Mouse (Mus musculus) A20 (cell line): ENCODE measurements around the gene Itga7.
"Not testable (repeated sequence)": the region's sequence is repeated elsewhere in the genome, so short reads cannot be mapped to it uniquely, and the experiment has no call there.

Experiments
- DNase-seq: peaks from one replicate; pipeline ENCODE4 v3.0.0-alpha.2; 2011; ENCODE audit warnings: low read depth, low spot score

Itga7 gene

DNA sequence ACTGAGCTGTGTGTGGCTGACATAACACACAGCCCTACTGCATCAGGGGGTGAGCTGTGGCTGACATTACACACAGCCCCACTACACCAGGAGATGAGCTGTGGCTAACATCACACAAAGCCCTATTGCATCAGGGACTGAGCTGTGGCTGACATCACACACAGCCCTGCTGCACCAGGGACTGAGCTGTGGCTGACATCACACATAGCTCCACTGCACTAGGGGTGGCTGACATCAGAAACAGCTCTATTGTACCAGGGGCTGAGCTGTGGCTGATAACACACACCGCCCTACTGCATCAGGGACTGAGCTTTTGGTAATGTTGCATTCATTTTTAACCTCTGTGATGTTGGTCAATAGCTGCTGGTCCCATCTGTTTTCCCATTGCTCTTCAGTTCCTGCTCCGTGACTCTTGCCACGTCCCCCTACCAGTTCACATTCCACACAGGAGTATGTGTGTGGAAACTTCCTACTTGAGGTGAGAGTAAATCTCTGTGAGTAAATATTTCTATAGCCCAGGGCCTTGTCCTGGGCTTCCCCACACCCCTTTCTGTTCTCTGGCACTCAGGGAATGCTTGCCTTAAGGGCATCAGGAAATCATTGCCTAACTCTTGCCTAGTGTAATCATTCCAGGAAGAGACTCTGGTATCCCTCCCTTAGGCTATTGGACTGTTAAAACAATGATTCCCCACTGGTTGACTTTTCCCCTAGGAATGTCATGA, 47.2 kb downstream of the Itga7 start:
- DNase-seq: no peak

DNA sequence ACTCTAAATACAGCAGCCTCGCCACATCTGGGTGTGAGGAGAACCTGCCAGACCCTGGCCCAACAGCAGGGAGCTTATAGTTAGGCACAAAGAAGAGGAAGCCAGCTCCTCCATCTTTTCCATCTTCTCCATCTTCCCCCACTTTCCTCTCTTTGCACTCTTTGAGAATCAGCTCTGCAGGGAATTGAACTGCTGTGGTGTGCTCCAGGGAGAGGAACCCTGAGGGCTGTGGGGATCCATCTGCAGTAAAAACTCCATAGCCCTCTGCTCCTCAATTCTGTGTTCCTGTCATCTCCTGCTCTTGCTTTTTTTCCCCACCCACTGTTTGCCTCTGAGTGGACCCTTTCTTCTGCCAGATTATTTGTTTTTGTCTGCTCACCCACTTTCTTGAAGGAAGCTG, 55.5 kb downstream of the Itga7 start, which contains the start of gene Olfr9:
Gene Olfr9 (plus strand): TSS at position 301 of the 400 bp plus-strand sequence.
- not testable (repeated sequence) for DNase-seq

DNA sequence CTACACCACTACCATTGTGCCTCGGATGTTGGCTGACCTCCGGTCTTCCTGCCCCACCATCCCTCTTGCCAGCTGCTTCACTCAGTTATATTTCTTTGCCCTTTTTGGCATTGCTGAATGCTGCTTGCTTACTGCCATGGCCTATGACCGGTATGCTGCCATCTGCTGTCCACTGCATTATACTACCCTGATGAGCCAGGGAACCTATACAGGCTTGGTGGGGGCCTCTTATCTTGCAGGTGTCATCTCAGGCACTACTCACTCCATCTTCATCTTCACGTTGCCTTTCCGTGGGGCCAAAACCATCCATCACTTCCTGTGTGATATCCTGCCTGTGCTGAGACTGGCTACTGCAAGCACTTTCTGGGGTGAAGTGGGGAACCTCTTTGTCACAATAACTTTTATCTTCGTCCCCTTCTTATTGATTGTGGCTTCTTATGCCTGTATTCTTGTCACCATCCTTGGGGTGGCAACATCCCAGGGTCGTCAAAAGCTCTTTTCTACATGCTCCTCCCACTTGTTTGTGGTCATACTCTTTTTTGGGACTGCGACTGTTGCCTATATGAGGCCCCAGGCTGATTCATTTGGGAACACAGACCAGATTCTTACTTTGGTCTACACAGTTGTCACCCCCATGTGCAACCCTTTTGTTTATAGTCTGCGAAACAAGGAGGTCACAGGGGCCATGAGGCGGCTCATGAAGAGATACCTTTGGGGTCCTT, 56.7 kb downstream of the Itga7 start:
- not testable (repeated sequence) for DNase-seq

DNA sequence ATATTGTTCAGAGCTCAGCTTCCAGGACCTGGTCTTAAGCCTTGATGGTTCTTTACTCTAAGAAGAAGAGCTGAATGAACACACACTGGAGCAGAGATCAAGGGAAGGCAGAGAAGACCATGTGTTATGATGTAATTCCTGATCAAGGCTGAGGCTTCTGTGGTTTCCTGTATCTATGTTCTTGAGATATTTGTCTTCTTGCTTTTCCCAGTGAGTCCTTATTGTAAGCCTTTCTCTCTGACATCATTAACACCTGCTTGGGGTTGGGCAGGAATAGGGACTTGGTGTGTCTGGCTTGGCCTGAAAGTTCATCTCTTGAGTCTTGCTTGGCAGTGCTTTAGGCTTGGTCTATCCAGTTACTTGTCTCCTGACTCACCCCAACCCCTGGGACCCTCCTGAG, 57.4 kb downstream of the Itga7 start:
- DNase-seq: no peak

DNA sequence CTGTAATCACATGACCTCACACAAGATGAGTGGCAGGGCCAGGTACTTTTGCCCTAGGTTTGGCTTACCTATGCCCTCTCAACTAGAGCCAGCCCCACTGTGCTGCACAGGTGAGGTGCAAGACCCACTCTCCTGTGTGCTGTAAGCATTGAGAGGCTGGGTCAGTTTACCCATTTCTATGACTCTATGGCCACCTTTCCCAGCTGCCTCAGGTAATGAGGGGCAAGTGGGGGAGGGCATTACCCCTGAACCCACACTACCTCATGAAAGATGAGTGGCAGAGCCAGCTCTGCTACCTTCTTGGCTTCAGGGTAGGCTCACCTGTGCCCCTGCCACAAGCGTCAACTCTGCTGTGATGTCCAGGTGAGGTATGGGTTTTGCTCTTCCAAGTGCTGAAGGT, 62.2 kb downstream of the Itga7 start:
- no peak for DNase-seq

DNA sequence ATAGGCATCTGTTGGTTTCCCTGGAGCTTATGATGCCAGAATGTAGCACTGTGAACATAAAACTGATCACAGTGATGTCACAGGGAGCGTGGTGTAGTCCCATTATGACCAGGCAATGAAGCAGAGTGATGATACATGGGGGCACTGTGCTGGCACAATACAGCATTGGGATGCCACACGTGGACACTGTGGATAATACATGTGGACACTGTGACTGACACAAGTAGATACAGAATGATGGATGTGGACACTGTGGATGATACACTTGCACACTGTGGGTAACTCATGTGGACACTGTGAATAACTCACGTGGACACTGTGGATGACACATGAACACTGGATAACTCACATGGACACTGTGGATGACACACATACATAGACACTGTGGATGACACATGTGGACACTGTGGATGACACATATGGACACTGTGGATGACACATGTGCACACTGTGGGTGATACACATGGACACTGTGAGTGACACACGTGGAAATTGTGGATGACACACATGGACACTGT, 63.0 kb downstream of the Itga7 start:
- no peak for DNase-seq

DNA sequence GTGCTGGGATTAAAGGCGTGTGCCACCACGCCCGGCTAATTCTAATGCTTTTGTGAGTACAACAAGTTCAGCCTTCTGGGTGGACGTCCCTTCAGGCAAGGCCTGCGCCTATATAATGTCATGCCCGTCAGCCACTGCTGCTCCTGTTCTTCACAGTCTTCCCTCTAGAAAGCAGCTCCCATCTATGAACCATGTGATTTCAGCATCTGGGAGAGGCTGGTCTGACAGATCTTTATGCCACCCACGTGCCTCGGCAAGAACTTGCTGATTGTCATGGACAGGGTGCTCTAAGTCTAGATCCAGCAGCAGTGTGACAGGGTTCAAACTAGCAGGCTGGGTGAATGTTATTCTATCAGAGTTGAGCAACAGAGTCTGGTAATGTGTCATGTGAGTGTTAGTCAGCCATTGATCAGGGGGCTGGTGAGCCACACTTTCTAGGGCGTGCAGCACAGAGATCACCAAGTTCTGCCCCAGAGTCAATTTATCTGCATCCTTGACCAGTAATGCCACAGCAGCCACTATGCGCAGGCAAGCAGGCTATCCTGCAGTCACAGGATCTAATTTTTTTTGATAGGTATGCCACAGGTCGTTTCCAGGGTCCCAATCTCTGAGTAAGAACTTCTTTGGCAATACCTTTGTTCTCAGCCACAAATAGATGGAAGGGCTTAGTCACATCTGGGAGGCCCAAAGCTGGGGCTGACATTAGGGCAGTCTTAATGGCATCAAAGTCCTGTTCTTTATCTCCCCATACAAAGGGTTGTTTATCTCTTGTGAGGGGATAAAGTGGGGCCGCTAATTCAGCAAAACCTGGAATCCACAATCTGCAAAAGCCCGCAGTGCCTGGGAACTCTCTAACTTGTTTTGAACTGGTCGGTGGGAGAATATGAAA, 70.7 kb downstream of the Itga7 start:
- DNase-seq: no peak
